Mouse (Mus musculus) limb, embryonic 13.5 days (tissue): ENCODE data around the gene Blvrb. TPM values are rescaled to one million over a fixed set of nuclear protein-coding genes. Genes with fewer than 3 reads are reported as not detected.

Experiments used
- ATAC-seq: fragments of 200-750 bp; cut with Nextera tagmentation; 2 replicates; pipeline ENCODE4 v1.8.0; 2017; ENCODE audit warnings: low read depth, moderate number of reproducible peaks, moderate TSS enrichment; ENCODE audit not compliant: low FRiP score
- H3K27ac ChIP-seq: fragments of 300-500 bp; sonication (generic); 2 replicates; pipeline ENCODE4 v1.5.1; 2015; ENCODE audit warnings: inconsistent platforms, mild to moderate bottlenecking, moderate library complexity
- H3K27me3 ChIP-seq: fragments of 300-500 bp; sonication (generic); 2 replicates; pipeline ENCODE4 v1.6.1; 2015; ENCODE audit warnings: mild to moderate bottlenecking, inconsistent platforms
- H3K36me3 ChIP-seq: fragments of 300-500 bp; sonication (generic); 2 replicates; pipeline ENCODE4 v1.6.1; 2015; ENCODE audit warnings: inconsistent platforms, mild to moderate bottlenecking, moderate library complexity
- H3K4me1 ChIP-seq: fragments of 300-500 bp; sonication (generic); 2 replicates; pipeline ENCODE4 v1.6.1; 2015; ENCODE audit warnings: inconsistent platforms
- H3K4me2 ChIP-seq: fragments of 300-500 bp; sonication (generic); replicated peaks from 2 replicates; pipeline ENCODE4 v1.6.1; 2015; ENCODE audit warnings: inconsistent platforms, mild to moderate bottlenecking, moderate library complexity
- H3K4me3 ChIP-seq: fragments of 300-500 bp; sonication (generic); 2 replicates; pipeline ENCODE4 v1.5.1; 2015; ENCODE audit warnings: moderate library complexity, mild to moderate bottlenecking, inconsistent platforms
- H3K9ac ChIP-seq: fragments of 300-500 bp; sonication (generic); 2 replicates; pipeline ENCODE4 v1.6.1; 2015; ENCODE audit warnings: mild to moderate bottlenecking, inconsistent platforms
- H3K9me3 ChIP-seq: fragments of 300-500 bp; sonication (generic); 2 replicates; pipeline ENCODE4 v1.6.1; 2016; ENCODE audit warnings: inconsistent platforms
- WGBS: fragments of 180-500 bp; shearing (Covaris S2); methylation state at CpG from one replicate; pipeline ENCODE4 v1.1.7; 2015; 5-methylcytosine and 5-hydroxymethylcytosine counted together
- polyA plus RNA-seq: library from polyadenylated mRNA; unstranded; fragments of >200 nt; fragmentation: Nextera tagmentation; extraction: Ambion mirVana; gene quantifications from 2 replicates; pipeline ENCODE4 v1.2.1, GENCODE M21; 2015

The Blvrb gene
- polyA plus RNA-seq, 1 experiment from 2014 or later: 38.9 TPM

DNA sequence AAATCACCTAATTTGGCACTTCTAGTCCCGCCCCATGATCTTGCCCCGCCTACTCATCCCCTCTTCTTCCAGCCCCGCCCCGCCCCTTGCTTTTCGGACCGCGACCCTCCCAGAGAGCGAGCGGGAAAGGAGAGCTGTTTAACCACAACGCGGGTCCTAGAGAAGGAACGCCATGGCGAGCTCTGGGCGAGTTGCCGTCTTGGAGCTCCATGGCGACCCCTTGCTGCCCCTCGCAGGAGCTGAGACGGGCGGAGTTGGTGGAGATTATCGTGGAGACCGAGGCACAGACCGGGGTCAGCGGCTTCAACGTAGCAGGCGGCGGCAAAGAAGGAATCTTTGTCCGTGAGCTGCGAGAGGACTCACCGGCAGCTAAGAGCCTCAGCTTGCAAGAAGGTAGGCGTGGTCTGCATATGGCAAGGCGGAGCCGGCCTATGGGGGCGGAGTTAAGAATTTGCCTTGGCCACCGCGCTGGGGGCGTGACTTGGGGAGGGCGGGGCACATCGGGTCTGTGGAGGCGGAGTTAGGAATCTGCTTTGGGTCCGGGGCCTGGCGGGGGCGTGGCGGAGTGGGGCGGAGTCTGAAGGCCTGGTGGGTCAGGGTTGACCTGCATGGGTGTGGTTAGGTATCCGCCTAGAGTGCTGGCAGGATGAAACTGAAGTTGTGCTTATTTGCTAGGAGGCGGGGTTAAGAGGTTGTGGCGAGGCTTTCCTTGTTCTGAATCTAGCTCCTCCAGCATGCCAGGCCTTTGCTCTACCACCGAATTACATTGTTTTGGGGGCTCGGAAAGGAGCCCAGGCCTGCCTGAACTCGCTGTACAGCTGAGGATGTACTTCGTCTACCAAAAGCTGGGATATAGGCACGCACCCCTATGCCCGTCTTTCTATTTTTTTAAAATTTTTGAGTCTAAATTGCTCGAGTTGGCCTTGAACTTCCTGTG lies 60.2 kb downstream of the Blvrb start:
- Histone ChIP-seq H3K4me1 (peaks cover 18% of the 10 kb centered on the region), H3K4me2 (peak overlapping the region; percentile 63), H3K9ac (peak overlapping the region; percentile 75), H3K27me3 (no peaks in the 10 kb centered on the region), H3K36me3 (no peaks in the 10 kb centered on the region), H3K27ac (peak overlapping the region; percentile 99), H3K4me3 (peak overlapping the region; percentile 59), H3K9me3 (no peaks in the 10 kb centered on the region)
- WGBS: under 1% methylated on average over 54 of the region's 54 CpGs
- ATAC-seq: peak; percentile 90

DNA sequence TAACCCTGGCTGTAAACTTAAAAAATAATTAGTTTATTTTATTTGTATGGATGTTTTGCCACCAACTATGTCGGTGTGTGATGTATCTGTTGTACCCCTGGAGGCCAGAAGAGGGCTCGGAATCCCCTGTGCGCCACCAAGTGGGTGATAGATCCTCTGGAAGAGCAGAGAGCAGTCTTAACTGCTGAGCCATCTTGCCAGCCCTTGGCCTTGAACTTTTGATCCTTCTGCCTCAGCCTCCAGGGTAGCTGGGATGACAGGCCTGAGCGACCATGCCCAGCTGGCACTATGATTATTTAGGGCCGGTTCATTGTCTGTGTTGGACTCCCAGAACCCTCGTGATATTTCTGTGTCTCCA lies 60.8 kb downstream of the Blvrb start:
- Histone ChIP-seq H3K4me1 (peaks cover 18% of the 10 kb centered on the region), H3K36me3 (no peaks in the 10 kb centered on the region), H3K9ac (no peak overlapping the region), H3K9me3 (no peaks in the 10 kb centered on the region), H3K27me3 (no peaks in the 10 kb centered on the region), H3K27ac (peak overlapping the region; percentile 72; the same call in 1 of the 2 replicates), H3K4me3 (peak overlapping the region; percentile 59), H3K4me2 (peak overlapping the region; percentile 63)
- ATAC-seq: peak; percentile 10; the same call in 1 of the 2 replicates
- 21% methylated on average over 6 of the region's 6 CpGs for WGBS

DNA sequence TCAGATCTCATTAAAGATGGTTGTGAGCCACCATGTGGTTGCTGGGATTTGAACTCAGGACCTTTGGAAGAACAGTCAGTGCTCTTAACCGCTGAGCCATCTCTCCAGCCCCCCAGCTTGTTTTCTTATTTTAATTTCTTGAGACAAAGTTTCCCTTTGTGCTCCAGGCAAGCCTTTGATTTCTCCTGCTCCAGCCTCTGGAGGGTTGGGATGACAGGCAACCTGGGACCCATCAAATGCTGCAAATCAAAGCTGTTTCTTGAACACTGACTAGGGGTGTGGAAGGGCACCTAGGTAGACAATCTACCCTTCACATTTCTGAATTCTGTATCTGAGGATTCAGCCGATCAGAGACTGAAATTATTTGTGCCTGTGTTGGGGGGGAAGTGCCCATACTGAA lies 63.0 kb downstream of the Blvrb start:
- 91% methylated on average over 2 of the region's 2 CpGs for WGBS
- H3K27ac ChIP-seq: no peak overlapping the region
- ATAC-seq: no peak
- no peaks in the 10 kb centered on the region for H3K9me3 ChIP-seq
- H3K4me2 ChIP-seq: no peak overlapping the region
- H3K27me3 ChIP-seq: no peaks in the 10 kb centered on the region
- no peak overlapping the region for H3K4me3 ChIP-seq
- H3K36me3 ChIP-seq: no peaks in the 10 kb centered on the region
- H3K9ac ChIP-seq: no peak overlapping the region
- peaks cover 18% of the 10 kb centered on the region for H3K4me1 ChIP-seq

DNA sequence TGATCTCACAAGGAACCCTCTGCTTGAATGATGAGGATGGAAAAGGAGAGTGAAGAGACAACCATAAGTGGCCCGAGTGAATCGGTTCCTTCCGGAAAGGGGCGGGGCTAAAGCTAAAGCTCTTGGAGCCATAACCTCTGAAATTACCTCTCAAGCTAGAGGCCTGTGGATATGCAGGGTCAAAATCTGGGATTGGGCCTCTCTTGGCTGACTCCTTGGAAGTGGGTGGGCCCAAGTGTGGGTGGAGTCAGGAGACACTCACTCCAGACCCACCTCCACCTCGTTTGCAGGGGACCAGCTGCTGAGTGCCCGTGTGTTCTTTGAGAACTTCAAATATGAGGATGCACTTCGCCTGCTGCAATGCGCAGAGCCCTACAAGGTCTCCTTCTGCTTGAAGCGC lies 67.2 kb downstream of the Blvrb start:
- H3K9ac ChIP-seq: no peak overlapping the region
- H3K27ac ChIP-seq: no peak overlapping the region
- 64% methylated on average over 9 of the region's 9 CpGs for WGBS
- ATAC-seq: no peak
- peaks cover 27% of the 10 kb centered on the region for H3K36me3 ChIP-seq
- H3K4me3 ChIP-seq: no peak overlapping the region
- no peak overlapping the region for H3K4me2 ChIP-seq
- H3K4me1 ChIP-seq: no peaks in the 10 kb centered on the region
- H3K9me3 ChIP-seq: no peaks in the 10 kb centered on the region
- H3K27me3 ChIP-seq: no peaks in the 10 kb centered on the region

Other genes with a start within 250 kb of the Blvrb start
- 6.6 and 7.2 TPM in 2 replicates for gene Itpkc, start 219.3 kb upstream of the Blvrb start, polyA plus RNA-seq
- gene Coq8b, start 215.0 kb upstream of the Blvrb start, polyA plus RNA-seq: 17.7 and 18.5 TPM in 2 replicates
- gene Numbl, start 189.5 kb upstream of the Blvrb start, polyA plus RNA-seq: 32.3 and 34.1 TPM in 2 replicates
- gene Ltbp4, start 110.3 kb upstream of the Blvrb start, polyA plus RNA-seq: 25.8 and 29.3 TPM in 2 replicates
- gene Shkbp1, start 92.0 kb upstream of the Blvrb start, polyA plus RNA-seq: 49.2 and 54.5 TPM in 2 replicates
- gene Gm20479, start 90.6 kb upstream of the Blvrb start, polyA plus RNA-seq: not detected in 2 replicates
- 0.17 and 0.23 TPM in 2 replicates for gene Sptbn4, start 292 bp upstream of the Blvrb start, polyA plus RNA-seq
- 33.6 and 36.3 TPM in 2 replicates for gene Sertad3, start 25.8 kb downstream of the Blvrb start, polyA plus RNA-seq
- 37.8 and 39.2 TPM in 2 replicates for gene Sertad1, start 38.9 kb downstream of the Blvrb start, polyA plus RNA-seq
- gene Prx, start 51.3 kb downstream of the Blvrb start, polyA plus RNA-seq: 5.2 TPM in 2 replicates
- gene Hipk4, start 75.3 kb downstream of the Blvrb start, polyA plus RNA-seq: 0.87 and 1.4 TPM in 2 replicates
- gene Pld3, start 105.2 kb downstream of the Blvrb start, polyA plus RNA-seq: 94.8 and 95.0 TPM in 2 replicates
- 34.6 and 37.0 TPM in 2 replicates for gene 2310022A10Rik, start 105.3 kb downstream of the Blvrb start, polyA plus RNA-seq
- 114 and 117 TPM in 2 replicates for gene Akt2, start 143.6 kb downstream of the Blvrb start, polyA plus RNA-seq
- gene Ttc9b, start 205.9 kb downstream of the Blvrb start, polyA plus RNA-seq: 0.10 TPM in 1 of 2 replicates, not detected in the other
- gene Map3k10, start 226.6 kb downstream of the Blvrb start, polyA plus RNA-seq: 8.2 and 8.8 TPM in 2 replicates
- gene Zfp607b, start 241.4 kb downstream of the Blvrb start, polyA plus RNA-seq: 4.9 and 6.3 TPM in 2 replicates